In genomic region chr19:42518620-42519310, GRCm38 (mm10) we compare ENCODE assay signal across 7 mouse cellular contexts. TPM values are rescaled to one million over a fixed set of nuclear protein-coding genes. Genes with fewer than 3 reads are reported as not detected.
DNase-seq lines count a peak whose midpoint lies in the region; ATAC-seq lines count a peak whose summit lies in the region.

R3hcc1l (plus strand) TSS chr19:42518759.

- peak; percentile 99 for DNase-seq in adrenal gland, postnatal 10 days
- peak; percentile 96 for DNase-seq in embryonic facial prominence, embryonic 10.5 days (ENCODE audit: low spot score)
- DNase-seq in kidney, adult 11 months = peak; percentile 93
- peak; percentile 96 for DNase-seq in limb, embryonic 10.5 days (ENCODE audit: low spot score)
- peak; percentile 95 for DNase-seq in spleen, adult 12 weeks (ENCODE audit: low spot score)

- H3K4me2 ChIP-seq in midbrain, embryonic 13.5 days (replicated peaks) = peak within 1 kb of the TSS; percentile 70

- H3K4me3 ChIP-seq in embryonic facial prominence, embryonic 10.5 days = peak within 1 kb of the TSS; percentile 95
- H3K4me3 ChIP-seq in limb, embryonic 10.5 days = peak within 1 kb of the TSS; percentile 90
- H3K4me3 ChIP-seq in midbrain, embryonic 13.5 days (replicated peaks) = peak within 1 kb of the TSS; percentile 81

- H3K27ac ChIP-seq in embryonic facial prominence, embryonic 10.5 days (replicated peaks) = peak within 1 kb of the TSS; percentile 92
- H3K27ac ChIP-seq in limb, embryonic 10.5 days = peak within 1 kb of the TSS; percentile 93
- peak within 1 kb of the TSS; percentile 72 for H3K27ac ChIP-seq in midbrain, embryonic 13.5 days

- H3K36me3 ChIP-seq in embryonic facial prominence, embryonic 10.5 days (replicated peaks) = no peaks in the 10 kb centered on the region
- no peaks in the 10 kb centered on the region for H3K36me3 ChIP-seq in limb, embryonic 10.5 days
- no peaks in the 10 kb centered on the region for H3K36me3 ChIP-seq in midbrain, embryonic 13.5 days

- peaks cover 19% of the 10 kb centered on the region for H3K4me1 ChIP-seq in embryonic facial prominence, embryonic 10.5 days
- peaks cover 11% of the 10 kb centered on the region for H3K4me1 ChIP-seq in limb, embryonic 10.5 days
- H3K4me1 ChIP-seq in midbrain, embryonic 13.5 days (replicated peaks) = peaks cover 10% of the 10 kb centered on the region

- H3K27me3 ChIP-seq in embryonic facial prominence, embryonic 10.5 days (replicated peaks; ENCODE audit: low read depth, poor library complexity, severe bottlenecking) = no peaks in the 10 kb centered on the region
- H3K27me3 ChIP-seq in limb, embryonic 10.5 days (ENCODE audit: low read depth, poor library complexity, severe bottlenecking) = no peaks in the 10 kb centered on the region
- no peaks in the 10 kb centered on the region for H3K27me3 ChIP-seq in midbrain, embryonic 13.5 days

- peak; percentile 95 for ATAC-seq in granulocyte monocyte progenitor cell, adult 5-6 weeks (replicated peaks; ENCODE audit: poor library complexity, severe bottlenecking)
- ATAC-seq in midbrain, embryonic 13.5 days = peak; percentile 97

- peak within 1 kb of the TSS; percentile 83 for H3K9ac ChIP-seq in midbrain, embryonic 13.5 days (replicated peaks)

- under 1% methylated on average over 59 of the region's 59 CpGs for WGBS in embryonic facial prominence, embryonic 10.5 days
- under 1% methylated on average over 59 of the region's 59 CpGs for WGBS in limb, embryonic 10.5 days
- under 1% methylated on average over 57 of the region's 59 CpGs for WGBS in midbrain, embryonic 13.5 days

- H3K9me3 ChIP-seq in embryonic facial prominence, embryonic 10.5 days = no peaks in the 10 kb centered on the region
- H3K9me3 ChIP-seq in limb, embryonic 10.5 days (replicated peaks) = no peaks in the 10 kb centered on the region
- no peaks in the 10 kb centered on the region for H3K9me3 ChIP-seq in midbrain, embryonic 13.5 days

RNA-seq across cellular contexts. Expression of gene R3hcc1l, which starts in this region (rescaled TPM):
- total RNA-seq in adrenal gland, postnatal 10 days (2021) = 10 to 100 TPM; 18.3 to 23.7 TPM
- 23.9 and 24.9 TPM in 2 replicates for polyA plus RNA-seq in embryonic facial prominence, embryonic 10.5 days (2016; fragmentation: Nextera tagmentation; extraction: Ambion mirVana)
- 10.3 and 28.0 TPM in 2 replicates for total RNA-seq in granulocyte monocyte progenitor cell, adult 5-6 weeks (2014; fragmentation: Nextera tagmentation)
- 26.1 and 34.8 TPM in 2 replicates for total RNA-seq in granulocyte monocyte progenitor cell, adult 5-6 weeks (2017)
- polyA plus RNA-seq in limb, embryonic 10.5 days (2016; fragmentation: Nextera tagmentation; extraction: Ambion mirVana) = 20.3 and 21.4 TPM in 2 replicates
- polyA plus RNA-seq in midbrain, embryonic 13.5 days (2015; fragmentation: Nextera tagmentation; extraction: Ambion mirVana) = 14.7 and 15.7 TPM in 2 replicates

Comparison
In these comparisons a context has a peak if more than half of its experiments do, and no peak if none do; other contexts are left out.
1. Peak in every context shown above with its lines: DNase-seq, ATAC-seq, H3K4me3 ChIP-seq and H3K27ac ChIP-seq.